Mouse (Mus musculus) megakaryocyte, embryonic 14.5 days (primary cell): Measurements from ENCODE around the gene G3bp1.

Experiments
- FLI1 ChIP-seq: IDR thresholded peaks from 2 replicates; pipeline ENCODE4 v1.6.1; 2012; ENCODE audit warnings: low read length, inconsistent platforms, mixed read lengths
- GATA1 ChIP-seq: IDR thresholded peaks from 3 replicates; pipeline ENCODE4 v1.6.1; 2012; ENCODE audit warnings: mixed read lengths, low read length, inconsistent platforms, borderline replicate concordance

DNA sequence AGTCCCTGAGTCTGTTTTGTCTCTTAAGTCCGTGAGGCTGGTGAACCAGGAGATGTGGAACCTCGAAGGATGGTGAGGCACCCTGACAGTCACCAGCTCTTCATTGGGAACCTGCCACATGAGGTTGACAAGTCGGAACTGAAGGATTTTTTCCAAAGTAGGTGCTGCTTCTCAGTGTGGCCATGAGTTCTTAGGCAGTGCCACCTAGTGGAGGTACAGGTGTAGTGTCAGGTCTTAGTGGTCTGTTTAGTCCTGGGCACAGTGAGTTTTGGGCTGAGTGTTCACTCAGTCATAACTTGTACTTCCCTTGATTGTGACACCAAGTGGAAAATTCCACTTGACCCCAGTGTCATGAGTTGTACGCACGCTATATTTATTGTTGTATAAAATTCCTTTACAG is 28.4 kb downstream of the G3bp1 start:
- no peak for TF ChIP-seq FLI1
- no peak for TF ChIP-seq GATA1
